Mouse (Mus musculus) ES-E14 (cell line): Measurements from ENCODE around the gene Gm3417. TPM values are rescaled to one million over a fixed set of nuclear protein-coding genes. Genes with fewer than 3 reads are reported as not detected.

Experiments
- DNase-seq: peaks from one replicate; pipeline ENCODE4 v3.0.0-alpha.2; 2013; ENCODE audit warnings: low read depth, low spot score
- H3K27ac ChIP-seq: 2 replicates; pipeline ENCODE4 v1.5.1; 2012; ENCODE audit warnings: low read depth, mild to moderate bottlenecking, low read length, moderate library complexity, mixed read lengths; ENCODE audit not compliant: poor library complexity, insufficient read depth, severe bottlenecking
- H3K36me3 ChIP-seq: 2 replicates; pipeline ENCODE4 v1.6.1; 2012; ENCODE audit warnings: mild to moderate bottlenecking, low read length, moderate library complexity, mixed read lengths; ENCODE audit not compliant: control insufficient read depth, poor library complexity, insufficient read depth, severe bottlenecking
- H3K4me1 ChIP-seq, 2 experiments: fragments of 150-350 bp in 1 of 2; sonication (generic) in 1 of 2; 2 replicates each; pipeline ENCODE4 v1.6.1; 2012; ENCODE audit warnings: low read length in 2 of 2, mild to moderate bottlenecking in 1 of 2, mixed read lengths in 1 of 2; ENCODE audit not compliant: control insufficient read depth in 2 of 2, insufficient read depth in 2 of 2, poor library complexity in 1 of 2
- H3K4me3 ChIP-seq, 2 experiments: fragments of 150-350 bp in 1 of 2; sonication (generic) in 1 of 2; 2 replicates each; pipeline ENCODE4 v1.5.1; 2012; ENCODE audit warnings: low read length in 2 of 2, low read depth in 1 of 2, mild to moderate bottlenecking in 1 of 2, mixed read lengths in 1 of 2; ENCODE audit not compliant: insufficient read depth in 1 of 2, poor library complexity in 1 of 2, severe bottlenecking in 1 of 2
- H3K9ac ChIP-seq: 2 replicates; pipeline ENCODE4 v1.6.1; 2012; ENCODE audit warnings: low read depth, mild to moderate bottlenecking, low read length, mixed read lengths; ENCODE audit not compliant: poor library complexity, insufficient read depth, severe bottlenecking
- H3K9me3 ChIP-seq: fragments of 150-350 bp; sonication (generic); 2 replicates; pipeline ENCODE4 v1.6.1; 2012; ENCODE audit warnings: low read depth, mild to moderate bottlenecking, low read length; ENCODE audit not compliant: control insufficient read depth, insufficient read depth
- CHD2 ChIP-seq: IDR thresholded peaks from 2 replicates; pipeline ENCODE4 v1.6.1; 2014; ENCODE audit warnings: mild to moderate bottlenecking, low read depth, low read length, inconsistent platforms
- HCFC1 ChIP-seq: IDR thresholded peaks from 2 replicates; pipeline ENCODE4 v1.6.1; 2012; ENCODE audit warnings: low read length, inconsistent platforms, borderline replicate concordance; ENCODE audit not compliant: insufficient read depth
- MAFK ChIP-seq: IDR thresholded peaks from 2 replicates; pipeline ENCODE4 v1.6.1; 2014; ENCODE audit warnings: mild to moderate bottlenecking, low read depth, low read length, inconsistent platforms; ENCODE audit not compliant: insufficient read depth
- ZC3H11A ChIP-seq: IDR thresholded peaks from 2 replicates; pipeline ENCODE4 v1.6.1; 2012; ENCODE audit warnings: low read depth, mild to moderate bottlenecking, inconsistent platforms, low read length, borderline replicate concordance
- ZNF384 ChIP-seq: IDR thresholded peaks from 2 replicates; pipeline ENCODE4 v1.6.1; 2012; ENCODE audit warnings: low read depth, low read length, inconsistent platforms
- in situ Hi-C, 2 experiments: fragments of 600-800 bp; cut with MboI; formaldehyde crosslinking; loops; one replicate each; pipeline ENCODE4 v1.15.1; 2025; ENCODE audit warnings: low sequenced_read_pairs in 2 of 2, inconsistent platforms in 1 of 2; ENCODE audit not compliant: unreplicated experiment in 2 of 2
- total RNA-seq: library from RNA; depleted of rRNA; stranded (reverse); fragments of 300-350 nt; gene quantifications from 2 replicates; pipeline ENCODE4 v1.2.3, GENCODE M21; 2012

Gm3417 gene
- total RNA-seq, 1 experiment, result 0.45 TPM

- H3K4me3 ChIP-seq, result no peak overlapping the region
- H3K9ac ChIP-seq, result no peak overlapping the region
- TF ChIP-seq MAFK (no peak), CHD2 (no peak), ZNF384 (no peak), ZC3H11A (no peak), HCFC1 (no peak)
- no peak for DNase-seq
- H3K4me1 ChIP-seq, result peaks cover 2 to 16% of the 10 kb centered on the region in 2 experiments; a peak in 2 of 4 replicates
- H3K36me3 ChIP-seq, result no peaks in the 10 kb centered on the region
- no peaks in the 10 kb centered on the region for H3K9me3 ChIP-seq
- H3K27ac ChIP-seq, result no peak overlapping the region
- in situ Hi-C loops, result no loop called here
Measured at GRCm38 (mm10) chr17:14931469-14931868, 47.1 kb downstream of the Gm3417 start.

GRCm38 (mm10) chr17:14930697-14931096, 47.9 kb downstream of the Gm3417 start:
- Histone ChIP-seq H3K36me3 (no peaks in the 10 kb centered on the region), H3K27ac (no peak overlapping the region), H3K4me3 (no peak overlapping the region), H3K4me1 (peaks cover 2 to 17% of the 10 kb centered on the region in 2 experiments; a peak in 2 of 4 replicates), H3K9ac (no peak overlapping the region), H3K9me3 (no peaks in the 10 kb centered on the region)
- DNase-seq, result no peak
- in situ Hi-C loops, result no loop called here
- TF ChIP-seq CHD2 (no peak), MAFK (no peak), ZNF384 (no peak), ZC3H11A (no peak), HCFC1 (no peak)

DNA sequence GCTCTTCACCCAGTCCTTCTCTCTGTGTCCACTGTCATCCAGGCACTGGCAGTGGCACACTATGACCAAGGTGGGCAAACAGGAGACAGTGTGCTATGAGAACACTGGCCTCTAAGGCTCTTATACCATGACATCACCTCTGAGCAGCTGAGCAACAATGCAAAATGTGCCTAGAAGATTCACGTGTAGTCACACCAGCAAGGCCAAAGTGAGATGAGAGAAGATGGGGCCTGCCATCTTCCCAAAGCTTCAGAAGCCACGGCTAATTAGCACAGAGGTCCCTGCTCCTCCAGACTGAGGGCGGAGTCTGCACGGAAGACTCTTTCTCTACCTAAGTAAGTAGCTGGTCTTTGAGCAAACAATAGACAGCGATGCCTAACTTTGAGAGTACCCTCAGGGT, 50.0 kb downstream of the Gm3417 start:
- no peak overlapping the region for H3K27ac ChIP-seq
- H3K4me3 ChIP-seq, result no peak overlapping the region
- H3K36me3 ChIP-seq, result no peaks in the 10 kb centered on the region
- H3K9me3 ChIP-seq, result no peaks in the 10 kb centered on the region
- TF ChIP-seq HCFC1 (no peak), MAFK (no peak), ZC3H11A (no peak), ZNF384 (no peak), CHD2 (no peak)
- H3K9ac ChIP-seq, result no peak overlapping the region
- DNase-seq, result no peak
- H3K4me1 ChIP-seq, result peaks cover 0 to 12% of the 10 kb centered on the region in 2 experiments; a peak in 2 of 4 replicates
- in situ Hi-C loops, result no loop called here

DNA sequence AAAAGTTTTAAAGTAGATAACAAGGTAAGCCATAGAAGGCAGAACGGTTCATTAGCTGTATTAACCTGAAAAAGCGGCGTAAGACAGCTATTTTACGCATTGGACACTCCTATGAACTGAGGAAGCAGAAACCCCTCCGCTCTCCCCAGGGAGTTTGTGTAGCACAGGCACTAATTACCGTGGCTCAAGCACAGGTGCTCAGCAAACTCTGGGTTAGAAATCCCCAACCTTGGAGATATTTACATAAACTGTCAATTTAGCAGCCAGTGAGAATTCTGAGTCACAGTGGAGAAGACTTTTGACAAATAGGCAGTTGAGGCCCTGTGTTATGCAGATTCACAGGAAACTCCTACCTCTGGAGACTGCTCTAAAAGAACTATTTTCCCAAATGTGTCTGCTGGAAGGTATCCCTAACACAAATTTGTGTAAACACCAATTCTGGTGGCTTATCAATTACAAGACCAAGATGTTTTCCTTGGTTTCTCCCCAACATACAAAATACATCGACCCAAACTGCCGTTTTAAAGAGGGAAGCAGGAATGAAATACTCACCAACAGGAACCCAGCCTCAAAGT, 50.9 kb downstream of the Gm3417 start:
- H3K36me3 ChIP-seq, result no peaks in the 10 kb centered on the region
- H3K9me3 ChIP-seq, result no peaks in the 10 kb centered on the region
- no peak overlapping the region for H3K27ac ChIP-seq
- no peak for TF ChIP-seq CHD2
- TF ChIP-seq HCFC1, result no peak
- TF ChIP-seq MAFK, result no peak
- H3K4me3 ChIP-seq, result no peak overlapping the region
- no peak overlapping the region for H3K9ac ChIP-seq
- in situ Hi-C loops, result no loop called here
- peaks cover 0 to 10% of the 10 kb centered on the region in 2 experiments; a peak in 2 of 4 replicates for H3K4me1 ChIP-seq
- no peak for DNase-seq

DNA sequence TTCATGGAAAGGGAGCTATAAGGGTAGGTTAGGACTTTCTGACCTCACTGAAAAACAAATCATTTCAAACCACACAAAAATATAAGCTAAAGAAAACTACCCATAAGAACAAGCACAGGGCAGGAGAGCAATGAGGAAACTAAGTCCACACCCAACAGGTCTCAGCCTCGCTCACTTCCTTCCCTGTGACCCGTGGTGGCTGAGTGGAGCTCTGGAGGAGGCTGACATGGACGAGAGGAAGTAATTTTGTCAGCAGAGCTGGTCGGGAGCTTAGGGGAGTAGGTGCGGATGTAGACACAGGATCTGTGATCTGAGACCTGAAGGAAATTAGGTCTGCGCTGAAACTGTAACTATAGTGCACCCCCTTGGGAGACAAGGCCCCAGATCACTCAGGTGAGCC, 57.0 kb downstream of the Gm3417 start:
- Histone ChIP-seq H3K9me3 (no peaks in the 10 kb centered on the region), H3K36me3 (no peaks in the 10 kb centered on the region), H3K9ac (no peak overlapping the region), H3K4me3 (no peak overlapping the region), H3K4me1 (peaks cover 0 to 2% of the 10 kb centered on the region in 2 experiments; a peak in 1 of 4 replicates), H3K27ac (no peak overlapping the region)
- DNase-seq, result no peak
- no peak for TF ChIP-seq MAFK
- TF ChIP-seq CHD2, result no peak
- no peak for TF ChIP-seq ZC3H11A
- TF ChIP-seq ZNF384, result no peak
- TF ChIP-seq HCFC1, result no peak
- in situ Hi-C loops, result no loop called here
